Mouse (Mus musculus) liver, embryonic 13.5 days (tissue): ENCODE results near the gene Sstr2. TPM values are rescaled to one million over a fixed set of nuclear protein-coding genes. Genes with fewer than 3 reads are reported as not detected.

ENCODE experiments used
- ATAC-seq: fragments of 200-750 bp; cut with Nextera tagmentation; 2 replicates; pipeline ENCODE4 v1.8.0; 2017; ENCODE audit warnings: low read depth, mild to moderate bottlenecking, moderate number of reproducible peaks, moderate library complexity
- DNase-seq: peaks from one replicate; pipeline ENCODE4 v3.0.0; 2022
- H3K27ac ChIP-seq: fragments of 300-500 bp; sonication (generic); 2 replicates; pipeline ENCODE4 v1.5.1; 2015; ENCODE audit warnings: moderate library complexity, mild to moderate bottlenecking, inconsistent platforms
- H3K27me3 ChIP-seq: fragments of 300-500 bp; sonication (generic); 2 replicates; pipeline ENCODE4 v1.6.1; 2015; ENCODE audit warnings: mild to moderate bottlenecking, inconsistent platforms
- H3K36me3 ChIP-seq: fragments of 300-500 bp; sonication (generic); 2 replicates; pipeline ENCODE4 v1.6.1; 2015; ENCODE audit warnings: mild to moderate bottlenecking, inconsistent platforms
- H3K4me1 ChIP-seq: fragments of 300-500 bp; sonication (generic); replicated peaks from 2 replicates; pipeline ENCODE4 v1.6.1; 2015; ENCODE audit warnings: inconsistent platforms
- H3K4me2 ChIP-seq: fragments of 300-500 bp; sonication (generic); 2 replicates; pipeline ENCODE4 v1.6.1; 2015; ENCODE audit warnings: inconsistent platforms, mild to moderate bottlenecking, moderate library complexity
- H3K4me3 ChIP-seq: fragments of 300-500 bp; sonication (generic); replicated peaks from 2 replicates; pipeline ENCODE4 v1.5.1; 2015; ENCODE audit warnings: mild to moderate bottlenecking, inconsistent platforms
- H3K9ac ChIP-seq: fragments of 300-500 bp; sonication (generic); 2 replicates; pipeline ENCODE4 v1.6.1; 2015; ENCODE audit warnings: mild to moderate bottlenecking, inconsistent platforms
- H3K9me3 ChIP-seq: fragments of 300-500 bp; sonication (generic); replicated peaks from 2 replicates; pipeline ENCODE4 v1.6.1; 2016; ENCODE audit warnings: inconsistent platforms
- WGBS: fragments of 180-500 bp; shearing (Covaris S2); methylation state at CpG from one replicate; pipeline ENCODE4 v1.1.7; 2015; ENCODE audit not compliant: insufficient replicate concordance; 5-methylcytosine and 5-hydroxymethylcytosine counted together
- polyA plus RNA-seq: library from polyadenylated mRNA; unstranded; fragments of >200 nt; fragmentation: Nextera tagmentation; extraction: Ambion mirVana; gene quantifications from 2 replicates; pipeline ENCODE4 v1.2.1, GENCODE M21; 2015

Gene Sstr2
- polyA plus RNA-seq, 1 experiment from 2014 or later = 2.7 TPM

DNA sequence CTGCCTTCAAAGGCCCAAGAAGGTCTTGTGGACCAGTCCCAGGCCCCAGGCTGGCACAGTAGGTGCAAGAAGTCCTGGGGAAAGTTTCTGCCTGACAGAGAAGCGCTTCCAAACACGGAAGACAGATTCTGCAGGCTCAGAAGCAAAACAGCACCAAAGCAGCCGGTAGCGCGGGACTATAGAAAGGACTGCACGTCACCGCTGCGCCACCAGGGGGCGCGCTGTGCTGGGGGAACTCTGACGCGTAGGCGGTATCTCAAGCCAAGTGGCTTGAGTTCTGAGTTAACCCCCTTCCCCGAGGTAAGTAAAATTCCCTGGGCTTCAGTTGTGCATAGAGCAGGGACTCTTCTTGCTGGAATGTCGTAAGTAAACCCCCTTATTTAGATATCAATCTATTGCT is 29.0 kb downstream of the Sstr2 start:
- Histone ChIP-seq H3K36me3 (peaks cover 17% of the 10 kb centered on the region), H3K4me2 (peak overlapping the region; percentile 82), H3K27me3 (0 out of 2 replicates have a peak, but pooled peaks cover 3% of the 10 kb centered on the region), H3K4me3 (peak overlapping the region; percentile 95; the same call in 1 of the 2 replicates), H3K9me3 (no peaks in the 10 kb centered on the region; the same call in 1 of the 2 replicates), H3K9ac (no peak overlapping the region), H3K4me1 (peaks cover 34% of the 10 kb centered on the region), H3K27ac (no peak overlapping the region)
- DNase-seq (peak; percentile 68), ATAC-seq (0 out of 2 replicates have a peak, but pooled peaks have one; percentile 17)
- WGBS = 2% methylated on average over 15 of the region's 15 CpGs

DNA sequence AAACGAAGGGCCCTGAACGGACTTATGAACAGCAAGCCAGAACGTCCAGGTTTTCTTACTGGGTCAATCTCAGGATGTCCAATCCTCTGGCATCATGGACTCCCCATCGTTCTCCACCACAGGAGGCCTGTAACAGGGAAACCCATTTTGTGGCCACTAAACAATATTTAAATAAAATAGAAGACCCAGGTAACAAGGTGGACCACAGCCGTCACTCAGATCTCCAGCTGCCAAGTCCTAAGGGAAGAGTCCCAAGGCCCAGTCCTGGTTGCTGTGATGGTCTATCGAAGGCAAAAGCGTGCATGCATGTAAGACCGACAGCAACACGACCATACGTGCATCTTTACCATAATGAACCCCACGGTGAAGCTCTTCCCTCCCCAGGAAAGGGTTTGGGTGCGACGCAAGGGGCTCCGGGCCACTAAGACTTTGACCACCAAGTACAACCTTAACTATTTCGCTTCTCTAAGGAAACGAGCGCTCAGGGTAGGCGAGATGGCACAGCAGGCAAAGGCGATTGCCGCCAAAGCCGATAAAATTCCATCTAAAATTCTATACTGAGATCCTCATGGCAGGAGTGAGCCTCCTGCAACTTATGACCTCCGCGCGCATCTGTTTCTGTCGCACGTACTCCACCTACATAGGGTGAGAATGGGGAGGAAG is 29.7 kb downstream of the Sstr2 start, which contains the start of gene Cog1:
TSS of gene Cog1 (plus strand) at position 480 of the 663 bp plus-strand sequence.
- Histone ChIP-seq H3K27ac (peak within 1 kb of the TSS; percentile 89), H3K9me3 (no peaks in the 10 kb centered on the region; the same call in 1 of the 2 replicates), H3K4me2 (peak within 1 kb of the TSS; percentile 82), H3K9ac (peak within 1 kb of the TSS; percentile 96), H3K36me3 (peaks cover 24% of the 10 kb centered on the region), H3K4me1 (peaks cover 34% of the 10 kb centered on the region), H3K4me3 (peak within 1 kb of the TSS; percentile 95), H3K27me3 (0 out of 2 replicates have a peak, but pooled peaks cover under 1% of the 10 kb centered on the region)
- ATAC-seq = peak; percentile 2; the same call in 1 of the 2 replicates
- WGBS = 40% methylated on average over 26 of the region's 26 CpGs
- DNase-seq = no peak

DNA sequence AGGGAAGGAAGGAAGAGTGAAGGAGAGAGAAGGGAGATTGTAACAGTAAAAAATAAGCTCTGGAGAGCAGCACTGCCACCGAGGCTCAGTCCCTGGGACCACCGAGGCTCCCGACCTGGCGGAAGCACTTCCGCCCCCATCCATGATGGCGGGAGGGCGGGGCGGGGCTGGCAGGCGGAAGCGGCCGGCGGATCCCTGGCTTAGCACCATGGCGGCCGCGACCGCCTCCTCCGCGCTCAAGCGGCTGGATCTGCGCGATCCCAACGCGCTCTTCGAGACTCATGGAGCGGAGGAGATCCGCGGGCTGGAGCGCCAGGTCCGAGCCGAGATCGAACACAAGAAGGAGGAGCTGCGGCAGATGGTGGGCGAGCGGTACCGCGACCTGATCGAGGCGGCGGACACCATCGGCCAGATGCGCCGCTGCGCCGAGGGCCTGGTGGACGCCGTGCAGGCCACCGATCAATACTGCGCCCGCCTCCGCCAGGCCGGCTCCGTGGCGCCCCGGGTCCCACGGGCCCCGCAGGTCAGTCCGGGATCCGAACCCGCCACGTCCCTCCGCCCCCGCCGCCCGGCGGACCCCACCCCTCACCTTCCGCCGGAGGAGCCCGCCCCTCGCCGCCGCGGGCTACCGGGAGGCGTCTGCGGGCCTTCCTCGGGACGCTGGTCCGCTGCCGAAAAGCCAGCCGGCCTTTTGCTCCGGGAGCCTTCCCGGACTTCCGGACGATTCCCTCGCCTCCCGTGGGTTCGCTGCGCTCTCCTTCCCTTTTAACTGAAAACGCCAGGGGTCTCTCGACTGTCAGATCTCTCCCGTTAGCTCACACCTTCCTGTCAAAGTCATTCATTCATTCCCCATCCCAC is 30.4 kb downstream of the Sstr2 start, which contains the start of gene Slc39a11:
TSS of gene Slc39a11 (minus strand) at position 727 of the 858 bp plus-strand sequence.
- Histone ChIP-seq H3K4me3 (peak within 1 kb of the TSS; percentile 95), H3K9me3 (no peaks in the 10 kb centered on the region), H3K4me2 (peak within 1 kb of the TSS; percentile 82), H3K27ac (peak within 1 kb of the TSS; percentile 89), H3K9ac (peak within 1 kb of the TSS; percentile 96), H3K27me3 (no peaks in the 10 kb centered on the region), H3K4me1 (peaks cover 34% of the 10 kb centered on the region), H3K36me3 (peaks cover 32% of the 10 kb centered on the region)
- under 1% methylated on average over 90 of the region's 91 CpGs for WGBS
- DNase-seq (peak; percentile 50), ATAC-seq (peak; percentile 80)

DNA sequence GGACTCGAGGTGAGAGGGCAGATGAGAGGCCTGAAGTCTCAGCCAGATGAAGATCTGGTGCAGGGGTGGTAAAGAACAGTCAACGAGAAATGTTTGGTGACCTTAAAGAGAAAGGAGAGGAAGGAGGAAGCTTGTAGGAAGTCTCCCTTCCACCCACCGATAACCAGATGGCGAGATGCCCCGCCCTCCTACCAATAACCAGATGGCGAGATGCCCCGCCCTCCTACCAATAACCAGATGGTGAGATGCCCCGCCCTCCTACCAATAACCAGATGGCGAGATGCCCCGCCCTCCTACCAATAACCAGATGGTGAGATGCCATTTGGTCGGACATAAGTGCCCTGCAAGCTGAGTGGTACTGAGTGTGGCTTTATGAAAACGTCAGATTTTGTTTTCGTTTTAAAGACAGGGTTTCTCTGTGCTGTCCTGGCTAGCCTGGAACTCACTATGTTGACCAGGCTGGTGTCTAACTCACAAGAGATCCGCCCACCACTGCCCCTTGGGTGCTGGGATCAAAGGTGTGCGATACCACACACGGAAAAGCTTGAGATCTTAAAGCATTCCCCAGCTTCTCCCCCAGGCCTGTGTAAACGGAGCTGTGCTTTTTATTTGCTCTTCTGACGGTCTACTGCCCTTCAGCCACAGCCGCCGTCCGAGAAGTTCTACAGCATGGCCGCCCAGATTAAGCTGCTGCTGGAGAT is 32.2 kb downstream of the Sstr2 start:
- Histone ChIP-seq H3K27me3 (no peaks in the 10 kb centered on the region), H3K4me1 (peaks cover 34% of the 10 kb centered on the region), H3K4me3 (peak overlapping the region; percentile 95), H3K27ac (peak overlapping the region; percentile 89), H3K36me3 (peaks cover 49% of the 10 kb centered on the region), H3K4me2 (peak overlapping the region; percentile 82), H3K9me3 (no peaks in the 10 kb centered on the region), H3K9ac (peak overlapping the region; percentile 44)
- WGBS = 60% methylated on average over 22 of the region's 22 CpGs
- DNase-seq (peak; percentile 73), ATAC-seq (peak; percentile 50)

DNA sequence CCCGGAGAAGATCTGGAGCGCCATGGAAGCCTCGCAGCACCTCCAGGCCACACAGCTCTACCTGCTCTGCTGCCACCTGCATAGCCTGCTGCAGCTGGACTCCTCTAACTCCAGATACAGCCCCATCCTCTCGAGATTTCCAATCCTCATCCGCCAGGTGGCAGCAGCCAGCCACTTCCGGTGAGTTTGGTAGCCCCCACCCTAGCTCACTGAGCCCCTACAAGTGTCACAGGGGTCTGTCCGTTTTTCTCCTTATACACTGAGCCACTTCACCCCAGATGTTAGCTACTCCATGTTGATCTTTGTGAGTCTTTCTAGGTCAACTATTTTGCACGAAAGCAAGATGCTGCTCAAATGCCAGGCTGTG is 32.7 kb downstream of the Sstr2 start:
- H3K27ac ChIP-seq = peak overlapping the region; percentile 89
- H3K4me3 ChIP-seq = 0 out of 2 replicates have a peak overlapping the region, but pooled peaks have one; percentile 95
- no peak for ATAC-seq
- H3K4me2 ChIP-seq = peak overlapping the region; percentile 82
- peaks cover 55% of the 10 kb centered on the region for H3K36me3 ChIP-seq
- no peaks in the 10 kb centered on the region for H3K9me3 ChIP-seq
- DNase-seq = no peak
- no peak overlapping the region for H3K9ac ChIP-seq
- H3K4me1 ChIP-seq = peaks cover 34% of the 10 kb centered on the region
- no peaks in the 10 kb centered on the region for H3K27me3 ChIP-seq
- whole genome bisulfite sequencing = 65% methylated on average over 8 of the region's 8 CpGs

DNA sequence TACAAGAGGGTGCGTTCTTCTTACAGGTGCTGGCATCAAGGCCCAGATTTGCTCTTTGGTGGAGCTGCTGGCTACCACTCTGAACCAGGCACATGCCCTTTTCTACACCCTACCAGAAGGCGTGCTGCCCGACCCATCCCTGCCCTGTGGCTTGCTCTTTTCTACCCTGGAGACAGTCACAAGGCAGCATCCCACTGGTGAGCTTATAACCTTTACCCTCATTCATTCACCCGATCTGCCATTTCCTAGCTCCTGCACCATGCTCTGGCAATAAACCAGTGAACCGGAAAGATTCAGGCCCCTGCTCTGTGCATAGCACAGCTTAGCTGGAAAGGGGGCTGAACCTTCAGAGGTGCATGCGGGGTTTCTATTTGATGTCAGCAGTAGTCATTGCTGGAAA is 33.4 kb downstream of the Sstr2 start:
- Histone ChIP-seq H3K4me3 (no peak overlapping the region), H3K27ac (peak overlapping the region; percentile 89), H3K4me1 (peaks cover 34% of the 10 kb centered on the region), H3K9me3 (no peaks in the 10 kb centered on the region), H3K4me2 (no peak overlapping the region), H3K27me3 (no peaks in the 10 kb centered on the region), H3K9ac (no peak overlapping the region), H3K36me3 (peaks cover 61% of the 10 kb centered on the region)
- ATAC-seq = no peak
- DNase-seq = no peak
- 92% methylated on average over 6 of the region's 6 CpGs for WGBS

DNA sequence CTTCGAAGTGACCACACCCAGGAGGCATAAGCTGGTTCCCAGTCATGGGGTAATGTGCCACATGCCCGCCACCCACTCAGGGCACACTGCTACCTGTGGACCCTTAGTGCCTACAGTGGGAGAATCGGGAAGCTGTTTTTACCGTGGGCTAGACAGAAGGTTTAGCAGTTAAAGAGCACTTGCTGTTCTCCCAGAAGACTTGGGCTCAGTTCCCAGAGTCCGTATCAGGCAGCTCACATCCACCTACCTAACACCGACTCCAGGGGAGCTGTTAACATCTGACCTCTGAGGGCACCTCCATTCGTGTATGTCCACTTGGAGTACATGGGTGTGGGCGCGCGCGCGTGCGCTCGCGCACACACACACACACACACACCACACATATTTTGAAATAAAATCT is 35.0 kb downstream of the Sstr2 start:
- Histone ChIP-seq H3K9me3 (no peaks in the 10 kb centered on the region), H3K27me3 (no peaks in the 10 kb centered on the region), H3K4me3 (no peak overlapping the region), H3K9ac (no peak overlapping the region), H3K27ac (no peak overlapping the region), H3K36me3 (peaks cover 77% of the 10 kb centered on the region), H3K4me1 (peaks cover 22% of the 10 kb centered on the region), H3K4me2 (no peak overlapping the region)
- ATAC-seq (no peak), DNase-seq (no peak)
- WGBS = 94% methylated on average over 15 of the region's 15 CpGs

DNA sequence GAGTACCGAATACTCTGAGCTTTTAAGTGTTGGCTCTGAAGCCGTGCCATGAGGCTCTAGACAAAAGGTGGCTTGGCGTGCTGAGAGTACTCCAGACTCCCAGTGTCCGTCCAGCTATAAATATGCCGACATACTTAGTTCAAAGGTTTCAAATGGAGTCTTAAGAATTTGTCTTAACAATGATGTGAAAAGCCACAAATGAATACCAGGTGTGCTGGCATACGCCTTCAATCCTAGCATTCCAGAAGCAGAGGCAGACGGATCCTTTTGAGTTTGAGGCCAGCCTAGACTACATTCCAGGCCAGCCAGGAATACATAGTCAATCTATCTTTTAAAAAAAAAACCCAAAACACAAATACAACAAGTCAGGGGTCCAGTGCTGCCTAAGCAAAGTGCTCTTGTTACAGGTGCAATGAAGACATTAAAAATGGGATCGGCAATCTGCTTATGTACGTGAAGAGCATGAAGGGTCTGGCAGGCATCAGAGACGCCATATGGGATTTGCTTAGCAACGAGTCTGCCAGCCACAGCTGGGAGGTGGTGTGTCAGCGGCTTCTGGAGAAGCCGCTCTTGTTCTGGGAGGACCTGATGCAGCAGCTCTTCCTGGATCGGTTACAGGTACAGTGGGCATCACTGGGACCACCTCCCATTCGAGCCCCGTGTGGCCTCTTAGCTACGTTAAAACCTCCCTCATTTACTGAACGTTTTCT is 35.6 kb downstream of the Sstr2 start:
- 88% methylated on average over 18 of the region's 18 CpGs for WGBS

DNA sequence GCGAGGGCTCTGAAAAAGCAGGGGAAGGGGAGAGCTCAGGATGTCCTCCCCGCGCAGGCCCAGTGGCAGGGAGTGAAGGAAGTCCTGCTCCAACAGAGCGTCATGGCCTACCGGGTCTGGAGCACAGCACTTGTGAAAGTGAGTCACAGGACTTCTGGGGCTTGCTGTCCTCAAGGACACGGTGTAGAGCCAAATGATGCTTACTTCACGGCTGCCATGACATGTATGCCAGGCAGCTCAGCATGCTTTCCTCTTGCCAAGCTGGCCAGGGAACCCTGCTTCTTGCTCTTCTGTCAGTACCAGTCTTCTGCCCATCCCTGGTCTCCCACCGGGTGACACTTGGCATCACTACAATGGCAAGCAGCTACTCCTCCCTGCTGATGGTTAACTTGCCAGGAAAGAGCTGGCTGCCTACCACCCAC is 37.4 kb downstream of the Sstr2 start:
- Histone ChIP-seq H3K27me3 (no peaks in the 10 kb centered on the region), H3K9me3 (no peaks in the 10 kb centered on the region), H3K9ac (no peak overlapping the region), H3K36me3 (peaks cover 100% of the 10 kb centered on the region), H3K4me1 (peaks cover 6% of the 10 kb centered on the region), H3K4me2 (no peak overlapping the region), H3K27ac (no peak overlapping the region; the same call in 1 of the 2 replicates), H3K4me3 (no peak overlapping the region)
- WGBS = 79% methylated on average over 8 of the region's 8 CpGs
- ATAC-seq (no peak), DNase-seq (no peak)

More for the DNA sequence above, 35.6 kb downstream of the Sstr2 start:
- ATAC-seq (no peak), DNase-seq (no peak)
- Histone ChIP-seq H3K9me3 (no peaks in the 10 kb centered on the region), H3K27ac (no peak overlapping the region), H3K4me1 (peaks cover 22% of the 10 kb centered on the region), H3K27me3 (no peaks in the 10 kb centered on the region), H3K36me3 (peaks cover 83% of the 10 kb centered on the region), H3K4me3 (no peak overlapping the region), H3K9ac (no peak overlapping the region), H3K4me2 (no peak overlapping the region)

DNA sequence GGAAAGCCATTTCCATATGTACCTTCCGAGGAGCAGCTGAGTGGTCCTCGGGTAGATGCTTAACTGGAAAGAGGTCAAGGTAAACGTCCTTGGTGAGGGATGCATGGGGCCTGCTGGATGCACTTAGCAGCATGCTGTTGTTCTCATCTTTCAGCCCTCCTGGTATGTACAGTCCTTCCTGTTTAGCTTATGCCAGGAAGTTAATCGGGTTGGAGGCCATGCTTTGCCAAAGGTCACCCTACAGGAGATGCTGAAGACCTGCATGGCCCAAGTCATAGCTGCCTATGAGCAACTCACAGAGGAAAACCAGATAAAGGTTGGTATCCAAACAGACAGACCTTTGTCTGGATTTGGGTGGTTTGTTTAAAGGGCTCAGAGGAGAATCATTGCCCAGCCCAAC is 38.1 kb downstream of the Sstr2 start:
- ATAC-seq = no peak
- no peak overlapping the region for H3K4me2 ChIP-seq
- WGBS = 77% methylated on average over 4 of the region's 4 CpGs
- no peak overlapping the region for H3K4me3 ChIP-seq
- H3K36me3 ChIP-seq = peaks cover 100% of the 10 kb centered on the region
- H3K9ac ChIP-seq = no peak overlapping the region
- no peaks in the 10 kb centered on the region for H3K4me1 ChIP-seq
- H3K9me3 ChIP-seq = no peaks in the 10 kb centered on the region
- no peaks in the 10 kb centered on the region for H3K27me3 ChIP-seq
- peak overlapping the region; percentile 53; the same call in 1 of the 2 replicates for H3K27ac ChIP-seq
- DNase-seq = no peak
